Mouse (Mus musculus) spleen, adult 2 months (tissue): ENCODE data around the gene Emc9. TPM values are rescaled to one million over a fixed set of nuclear protein-coding genes. Genes with fewer than 3 reads are reported as not detected.

Source experiments
- DNase-seq, 2 experiments: peaks; one replicate each; pipeline versions ENCODE4 v3.0.0 to v3.0.0-alpha.2; 2012 to 2021; ENCODE audit warnings: low spot score in 2 of 2, low read depth in 1 of 2
- H3K27ac ChIP-seq: fragments of 200-500 bp; 2 replicates; pipeline ENCODE4 v1.5.1; 2012; ENCODE audit warnings: low read length, inconsistent platforms; ENCODE audit not compliant: insufficient read depth
- H3K27me3 ChIP-seq: fragments of 200-500 bp; 2 replicates; pipeline ENCODE4 v1.6.1; 2012; ENCODE audit warnings: mild to moderate bottlenecking, moderate library complexity, low read length, inconsistent platforms; ENCODE audit not compliant: control insufficient read depth, insufficient read depth
- H3K36me3 ChIP-seq: fragments of 200-500 bp; 2 replicates; pipeline ENCODE4 v1.6.1; 2012; ENCODE audit warnings: mild to moderate bottlenecking, low read length, inconsistent platforms; ENCODE audit not compliant: control insufficient read depth, insufficient read depth
- H3K4me1 ChIP-seq: fragments of 200-500 bp; 2 replicates; pipeline ENCODE4 v1.6.1; 2011; ENCODE audit warnings: inconsistent platforms; ENCODE audit not compliant: control insufficient read depth, insufficient read depth, insufficient read length
- H3K4me3 ChIP-seq: fragments of 200-500 bp; 2 replicates; pipeline ENCODE4 v1.5.1; 2011; ENCODE audit warnings: mild to moderate bottlenecking, inconsistent platforms; ENCODE audit not compliant: insufficient read depth, insufficient read length; ENCODE audit errors: extremely low read depth
- CTCF ChIP-seq: fragments of 200-500 bp; IDR thresholded peaks from 2 replicates; pipeline ENCODE4 v1.5.1; 2011; ENCODE audit warnings: mild to moderate bottlenecking, inconsistent platforms; ENCODE audit not compliant: insufficient read depth, insufficient read length, insufficient replicate concordance; ENCODE audit errors: extremely low read depth
- POLR2A ChIP-seq: fragments of 200-500 bp; IDR thresholded peaks from 2 replicates; pipeline ENCODE4 v1.6.1; 2011; ENCODE audit warnings: low read depth, low read length, inconsistent platforms
- WGBS: fragments of 180-500 bp; shearing (Covaris S2); methylation state at CpG from one replicate; pipeline ENCODE4 v1.1.7; 2018; 5-methylcytosine and 5-hydroxymethylcytosine counted together
- polyA plus RNA-seq: library from polyadenylated mRNA; depleted of rRNA; stranded (reverse); fragments of >200 nt; gene quantifications from 2 replicates; pipeline ENCODE4 v1.2.3, GENCODE M21; 2012

Emc9 gene
- polyA plus RNA-seq, 1 experiment = 15.0 TPM

GRCm38 (mm10) chr14:55575711-55576110 is 9.4 kb downstream of the Emc9 start:
- Histone ChIP-seq H3K27me3 (no peaks in the 10 kb centered on the region), H3K27ac (no peak overlapping the region), H3K4me3 (no peak overlapping the region), H3K36me3 (peaks cover 7% of the 10 kb centered on the region), H3K4me1 (peaks cover 3% of the 10 kb centered on the region; the same call in 1 of the 2 replicates)
- no peak for DNase-seq
- WGBS = 73% methylated on average over 13 of the region's 13 CpGs
- no peak for TF ChIP-seq POLR2A
- TF ChIP-seq CTCF = no peak

DNA sequence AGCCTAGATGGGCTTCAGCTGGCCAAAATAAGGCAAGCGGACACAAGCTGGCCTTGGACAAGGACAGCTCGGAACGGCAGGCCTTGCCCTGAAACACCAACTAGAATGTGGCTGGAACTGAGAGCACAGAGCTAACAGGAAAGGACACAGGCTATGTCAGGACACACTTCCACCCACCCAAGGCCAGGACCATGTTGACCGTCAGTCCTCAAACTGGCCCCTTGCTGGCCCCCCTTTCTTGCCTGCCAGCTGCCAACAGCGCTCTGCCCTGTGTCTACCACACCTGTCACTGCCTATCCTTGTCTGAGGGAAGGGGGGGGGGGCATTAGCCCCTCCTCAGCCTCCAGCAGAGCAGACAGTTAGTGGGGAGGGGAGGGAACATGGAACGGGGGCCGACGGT is 9.8 kb downstream of the Emc9 start, which contains the start of gene Fitm1:
TSS of gene Fitm1 (plus strand) at position 316 of the 400 bp plus-strand sequence.
- no peak within 1 kb of the TSS for H3K4me3 ChIP-seq
- no peak for DNase-seq
- 77% methylated on average over 8 of the region's 8 CpGs for WGBS
- H3K4me1 ChIP-seq = peaks cover 3% of the 10 kb centered on the region; the same call in 1 of the 2 replicates
- H3K36me3 ChIP-seq = peaks cover 5% of the 10 kb centered on the region; the same call in 1 of the 2 replicates
- no peak within 1 kb of the TSS for H3K27ac ChIP-seq
- TF ChIP-seq POLR2A = no peak
- TF ChIP-seq CTCF = no peak
- no peaks in the 10 kb centered on the region for H3K27me3 ChIP-seq

GRCm38 (mm10) chr14:55571760-55572159 is 13.3 kb downstream of the Emc9 start:
- Histone ChIP-seq H3K36me3 (peaks cover 22% of the 10 kb centered on the region), H3K27ac (no peak overlapping the region), H3K4me3 (no peak overlapping the region), H3K4me1 (no peaks in the 10 kb centered on the region), H3K27me3 (no peaks in the 10 kb centered on the region)
- no peak for DNase-seq
- TF ChIP-seq POLR2A = no peak
- TF ChIP-seq CTCF = no peak

- 80% methylated on average over 2 of the region's 2 CpGs for WGBS
- TF ChIP-seq CTCF (no peak), POLR2A (no peak)
- DNase-seq = no peak
- Histone ChIP-seq H3K27me3 (no peaks in the 10 kb centered on the region), H3K27ac (no peak overlapping the region), H3K4me1 (no peaks in the 10 kb centered on the region), H3K36me3 (peaks cover 31% of the 10 kb centered on the region), H3K4me3 (no peak overlapping the region)
Measured at GRCm38 (mm10) chr14:55570588-55570987, 14.5 kb downstream of the Emc9 start.

DNA sequence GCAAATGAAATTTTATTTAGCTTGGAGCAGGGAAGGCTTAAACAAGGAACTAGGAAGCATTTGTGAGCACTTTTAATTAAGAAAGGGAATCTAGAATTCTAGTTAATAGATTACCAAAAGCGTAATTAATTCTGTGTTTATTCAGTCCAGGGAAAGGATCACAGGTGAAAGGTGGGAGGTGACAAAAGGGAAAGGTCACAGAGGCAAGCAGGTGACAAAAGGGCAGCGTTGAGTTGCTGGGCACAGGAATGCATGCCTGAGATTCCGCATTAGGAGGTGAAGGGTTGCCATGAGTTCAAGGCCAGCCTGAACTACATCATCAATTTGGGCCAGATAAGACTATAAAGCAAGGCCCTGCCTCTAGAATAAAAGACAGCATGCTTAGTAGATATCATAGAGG is 17.6 kb downstream of the Emc9 start:
- 94% methylated on average over 3 of the region's 3 CpGs for WGBS
- Histone ChIP-seq H3K4me1 (no peaks in the 10 kb centered on the region), H3K4me3 (no peak overlapping the region), H3K27me3 (no peaks in the 10 kb centered on the region), H3K27ac (no peak overlapping the region), H3K36me3 (peaks cover 42% of the 10 kb centered on the region)
- TF ChIP-seq CTCF = no peak
- no peak for TF ChIP-seq POLR2A
- DNase-seq = no peak

- no peak for TF ChIP-seq CTCF
- no peak for TF ChIP-seq POLR2A
- H3K36me3 ChIP-seq = peaks cover 42% of the 10 kb centered on the region
Measured at GRCm38 (mm10) chr14:55565748-55566147, 19.4 kb downstream of the Emc9 start.

DNA sequence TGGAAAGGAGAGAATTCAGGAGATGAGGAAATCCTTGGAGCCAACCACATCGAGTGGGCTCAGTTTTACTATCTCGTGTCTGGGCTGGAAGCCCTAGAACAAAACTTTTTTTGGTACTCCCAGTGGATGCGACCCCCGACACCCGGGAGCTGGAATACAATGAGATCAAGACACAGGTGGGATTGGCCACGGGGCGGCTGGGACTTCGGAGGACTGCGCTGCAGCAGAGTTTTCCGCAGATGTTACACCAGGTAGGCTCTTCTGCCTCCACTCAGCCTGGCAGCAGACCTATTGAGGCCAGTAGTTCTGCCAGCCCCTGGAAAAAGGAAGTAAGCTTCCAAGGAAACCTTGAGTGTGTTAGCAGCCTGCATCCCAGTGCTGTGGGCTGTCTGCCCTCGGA is 21.9 kb downstream of the Emc9 start:
- H3K36me3 ChIP-seq = peaks cover 29% of the 10 kb centered on the region
- peaks cover 5% of the 10 kb centered on the region; the same call in 1 of the 2 replicates for H3K4me1 ChIP-seq
- H3K27me3 ChIP-seq = no peaks in the 10 kb centered on the region
- TF ChIP-seq POLR2A = no peak
- TF ChIP-seq CTCF = no peak
- DNase-seq = no peak
- no peak overlapping the region for H3K4me3 ChIP-seq
- 92% methylated on average over 11 of the region's 11 CpGs for WGBS
- no peak overlapping the region for H3K27ac ChIP-seq

More at GRCm38 (mm10) chr14:55565748-55566147, 19.4 kb downstream of the Emc9 start:
- Histone ChIP-seq H3K4me3 (no peak overlapping the region), H3K27me3 (no peaks in the 10 kb centered on the region), H3K4me1 (peaks cover 5% of the 10 kb centered on the region; the same call in 1 of the 2 replicates), H3K27ac (no peak overlapping the region)
- 87% methylated on average over 3 of the region's 3 CpGs for WGBS
- DNase-seq = no peak
